Mouse (Mus musculus) ZHBTc4 (cell line): ENCODE measurements at regions not wholly inside any gene's neighbourhood (a gene's known extent, or its start where the extent isn't known, plus 50 kb on each side); places are given as distances from the start of the nearest gene placed in this dataset.
A peak's percentile ranks its signal among the peaks of the same experiment; 100 is the strongest.

Experiments
- DNase-seq: peaks from one replicate; pipeline ENCODE4 v3.0.0-alpha.2; 2011; ENCODE audit warnings: low read depth, low spot score

GRCm38 (mm10) chr7:115378836-115379235 lies 635.3 kb downstream of the Insc start:
- DNase-seq: no peak

- DNase-seq: no peak
Measured at GRCm38 (mm10) chr7:115379600-115379999, 636.1 kb downstream of the Insc start.

GRCm38 (mm10) chr7:115380989-115381610 lies 637.6 kb downstream of the Insc start:
- no peak for DNase-seq

GRCm38 (mm10) chr7:115382876-115383275 lies 639.4 kb downstream of the Insc start:
- peak; percentile 38 for DNase-seq

GRCm38 (mm10) chr7:115388874-115389273 lies 645.4 kb downstream of the Insc start:
- DNase-seq: no peak

GRCm38 (mm10) chr7:115392520-115392919 lies 646.1 kb downstream of the Sox6 start:
- DNase-seq: no peak

GRCm38 (mm10) chr7:115398202-115398601 lies 640.4 kb downstream of the Sox6 start:
- DNase-seq: no peak

- no peak for DNase-seq
Measured at GRCm38 (mm10) chr7:115399461-115399860, 639.1 kb downstream of the Sox6 start.

- DNase-seq: no peak
Measured at GRCm38 (mm10) chr7:115407889-115408288, 630.7 kb downstream of the Sox6 start.

GRCm38 (mm10) chr7:115408915-115409314 lies 629.7 kb downstream of the Sox6 start:
- peak; percentile 64 for DNase-seq

GRCm38 (mm10) chr7:115410501-115411230 lies 627.9 kb downstream of the Sox6 start:
- no peak for DNase-seq

- DNase-seq: no peak
Measured at GRCm38 (mm10) chr7:115411456-115411855, 627.1 kb downstream of the Sox6 start.

GRCm38 (mm10) chr7:115415147-115415561 lies 623.4 kb downstream of the Sox6 start:
- peak; percentile 56 for DNase-seq
